Mouse (Mus musculus): ENCODE measurements around the gene Aprt. TPM values are rescaled to one million over a fixed set of nuclear protein-coding genes. Genes with fewer than 3 reads are reported as not detected.
A peak's percentile ranks its signal among the peaks of the same experiment; 100 is the strongest.

Gene Aprt
- polyA plus RNA-seq, 1 experiment from 2014 or later = 314 TPM

- DNase-seq (ENCODE audit: low spot score) (no peak), ATAC-seq (ENCODE audit: low FRiP score, low TSS enrichment) (no peak)
- Histone ChIP-seq H3K27me3 (ENCODE audit: control insufficient read depth, insufficient read depth, low read length) (no peaks in the 10 kb centered on the region), H3K4me1 (replicated peaks; ENCODE audit: control insufficient read depth, insufficient read depth) (peaks cover 6% of the 10 kb centered on the region; the same call in 1 of the 2 replicates), H3K4me3 (ENCODE audit: low read depth, low read length) (0 out of 2 replicates have a peak overlapping the region, but pooled peaks have one; percentile 72), H3K4me2 (replicated peaks; ENCODE audit: low read depth) (peak overlapping the region; percentile 95; the same call in 1 of the 2 replicates), H3K9me3 (ENCODE audit: control insufficient read depth, low read length) (no peaks in the 10 kb centered on the region), H3K9ac (ENCODE audit: low read length) (no peak overlapping the region), H3K36me3 (ENCODE audit: control insufficient read depth, insufficient read depth, low read length) (no peaks in the 10 kb centered on the region), H3K27ac (replicated peaks) (peak overlapping the region; percentile 75)
- no peak for TF ChIP-seq CTCF (IDR thresholded peaks at IDR 0.05; ENCODE audit: low read depth)
- no peak for TF ChIP-seq EP300 (optimal IDR thresholded peaks at IDR 0.05)
- WGBS = 45% methylated on average over 3 of the region's 3 CpGs
These were observed 27.7 kb downstream of the Aprt start for GRCm38 (mm10) chr8:122548891-122549439.

- WGBS = 68% methylated on average over 13 of the region's 13 CpGs
- H3K4me2 ChIP-seq (replicated peaks; ENCODE audit: low read depth) = no peak overlapping the region
- no peaks in the 10 kb centered on the region for H3K27me3 ChIP-seq (ENCODE audit: control insufficient read depth, insufficient read depth, low read length)
- peaks cover 6% of the 10 kb centered on the region; the same call in 1 of the 2 replicates for H3K4me1 ChIP-seq (replicated peaks; ENCODE audit: control insufficient read depth, insufficient read depth)
- H3K9ac ChIP-seq (ENCODE audit: low read length) = no peak overlapping the region; the same call in 1 of the 2 replicates
- H3K36me3 ChIP-seq (ENCODE audit: control insufficient read depth, insufficient read depth, low read length) = no peaks in the 10 kb centered on the region
- H3K27ac ChIP-seq (replicated peaks) = peak overlapping the region; percentile 1
- TF ChIP-seq CTCF (IDR thresholded peaks at IDR 0.05; ENCODE audit: low read depth) (no peak), EP300 (optimal IDR thresholded peaks at IDR 0.05) (no peak)
- no peak for DNase-seq (ENCODE audit: low spot score)
- ATAC-seq (ENCODE audit: low FRiP score, low TSS enrichment) = no peak
- H3K9me3 ChIP-seq (ENCODE audit: control insufficient read depth, low read length) = no peaks in the 10 kb centered on the region
- H3K4me3 ChIP-seq (ENCODE audit: low read depth, low read length) = no peak overlapping the region
These were observed 28.4 kb downstream of the Aprt start for GRCm38 (mm10) chr8:122548331-122548730.

DNA sequence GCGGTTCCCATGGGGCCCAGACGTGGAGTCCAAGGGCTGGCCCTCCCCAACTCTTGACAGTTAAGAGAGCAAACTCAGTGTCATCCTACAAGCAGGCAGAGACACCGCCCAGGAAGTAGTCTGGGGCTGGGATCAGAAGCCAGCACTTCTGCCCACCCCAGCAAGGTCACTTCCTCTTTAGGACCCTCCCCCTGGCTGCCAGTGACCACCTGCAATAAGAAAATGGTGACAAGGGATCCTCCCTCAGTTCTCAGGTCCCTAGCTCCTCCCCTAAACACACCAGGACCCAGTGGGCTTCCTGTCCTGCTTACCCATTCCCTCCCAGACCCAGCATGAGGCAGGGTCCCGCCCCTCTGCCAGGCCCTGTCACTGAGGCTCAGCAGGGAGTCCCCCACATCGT lies 28.9 kb downstream of the Aprt start:
- Histone ChIP-seq H3K36me3 (ENCODE audit: control insufficient read depth, insufficient read depth, low read length) (no peaks in the 10 kb centered on the region), H3K27ac (replicated peaks) (peak overlapping the region; percentile 1), H3K9ac (ENCODE audit: low read length) (0 out of 2 replicates have a peak overlapping the region, but pooled peaks have one; percentile 13), H3K4me2 (replicated peaks; ENCODE audit: low read depth) (no peak overlapping the region; the same call in 1 of the 2 replicates), H3K27me3 (ENCODE audit: control insufficient read depth, insufficient read depth, low read length) (no peaks in the 10 kb centered on the region), H3K4me3 (ENCODE audit: low read depth, low read length) (no peak overlapping the region), H3K9me3 (ENCODE audit: control insufficient read depth, low read length) (no peaks in the 10 kb centered on the region), H3K4me1 (replicated peaks; ENCODE audit: control insufficient read depth, insufficient read depth) (peaks cover 6% of the 10 kb centered on the region; the same call in 1 of the 2 replicates)
- 39% methylated on average over 5 of the region's 5 CpGs for WGBS
- TF ChIP-seq CTCF (IDR thresholded peaks at IDR 0.05; ENCODE audit: low read depth) (no peak), EP300 (optimal IDR thresholded peaks at IDR 0.05) (no peak)
- ATAC-seq (ENCODE audit: low FRiP score, low TSS enrichment) (no peak), DNase-seq (ENCODE audit: low spot score) (no peak)

DNA sequence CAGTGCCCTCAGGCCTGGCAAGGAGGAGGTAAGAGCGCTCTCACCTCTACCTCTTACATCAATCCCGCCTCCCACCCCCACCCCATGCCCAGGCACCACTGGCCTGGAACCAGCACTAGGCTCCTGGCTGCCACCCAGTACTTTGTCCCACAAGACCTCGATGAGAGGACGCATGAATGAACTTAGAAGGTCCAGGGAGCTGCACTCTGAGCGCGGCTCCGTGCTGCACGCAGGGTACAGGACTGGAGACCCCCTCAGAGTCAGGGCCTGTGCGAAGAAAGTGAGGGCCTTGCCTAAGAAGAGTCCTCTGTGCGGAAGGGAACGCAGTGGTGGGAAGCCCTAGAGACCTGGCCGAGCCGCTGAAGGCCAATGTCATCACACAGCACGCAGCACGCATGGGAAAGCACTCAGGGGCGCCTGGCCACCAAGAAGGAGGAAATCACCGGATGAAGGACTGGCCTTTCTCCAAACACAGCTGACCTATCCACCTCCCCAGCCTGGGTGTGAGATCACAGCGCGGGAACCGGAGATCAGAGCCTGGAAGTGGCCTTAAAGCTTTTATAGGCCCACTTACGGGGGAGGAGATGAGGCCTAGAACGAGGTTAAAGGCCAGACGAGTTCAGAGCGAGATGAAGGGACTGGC lies 29.8 kb downstream of the Aprt start:
- no peak for DNase-seq (ENCODE audit: low spot score)
- H3K4me1 ChIP-seq (replicated peaks; ENCODE audit: control insufficient read depth, insufficient read depth) = peaks cover 6% of the 10 kb centered on the region; the same call in 1 of the 2 replicates
- WGBS = 66% methylated on average over 24 of the region's 24 CpGs
- no peak overlapping the region for H3K27ac ChIP-seq (replicated peaks)
- ATAC-seq (ENCODE audit: low FRiP score, low TSS enrichment) = no peak
- no peak overlapping the region for H3K4me3 ChIP-seq (ENCODE audit: low read depth, low read length)
- H3K36me3 ChIP-seq (ENCODE audit: control insufficient read depth, insufficient read depth, low read length) = no peaks in the 10 kb centered on the region
- TF ChIP-seq CTCF (IDR thresholded peaks at IDR 0.05; ENCODE audit: low read depth) (no peak), EP300 (optimal IDR thresholded peaks at IDR 0.05) (no peak)
- H3K4me2 ChIP-seq (replicated peaks; ENCODE audit: low read depth) = peak overlapping the region; percentile 8; the same call in 1 of the 2 replicates
- H3K9me3 ChIP-seq (ENCODE audit: control insufficient read depth, low read length) = no peaks in the 10 kb centered on the region
- peak overlapping the region; percentile 41; the same call in 1 of the 2 replicates for H3K9ac ChIP-seq (ENCODE audit: low read length)
- no peaks in the 10 kb centered on the region for H3K27me3 ChIP-seq (ENCODE audit: control insufficient read depth, insufficient read depth, low read length)

DNA sequence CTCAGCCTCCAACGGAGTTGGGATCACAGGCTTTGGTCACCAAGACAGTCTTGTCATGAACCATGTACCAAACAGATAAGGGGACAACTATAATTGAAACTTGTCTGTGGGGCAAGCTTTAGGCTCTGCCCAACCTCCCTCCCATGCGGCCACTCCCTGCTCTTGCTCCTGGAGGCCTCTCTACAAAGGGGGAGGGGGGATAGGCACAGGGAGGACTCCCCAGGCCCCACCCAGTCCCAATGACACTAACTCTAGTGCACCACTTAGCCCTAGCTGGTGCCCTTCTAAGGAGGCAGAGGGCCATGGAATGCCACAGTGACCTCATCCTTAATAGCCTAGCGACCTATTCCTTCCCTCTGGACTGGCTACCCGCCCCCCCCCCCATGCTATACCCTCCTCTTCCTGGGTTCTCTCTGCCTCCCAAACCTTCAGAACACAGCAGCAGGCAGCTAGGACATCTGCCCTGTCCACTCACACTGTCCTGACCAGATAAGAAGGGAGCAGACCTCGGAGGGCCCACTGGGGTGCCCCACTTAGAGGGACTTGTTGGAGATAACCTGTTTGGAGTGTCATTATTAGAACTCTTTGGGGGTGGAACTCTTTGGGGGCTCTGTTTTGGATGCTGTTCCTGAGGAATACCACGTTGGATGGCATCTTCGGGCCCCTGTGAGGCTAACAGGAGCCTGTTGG lies 30.5 kb downstream of the Aprt start:
- Histone ChIP-seq H3K9me3 (ENCODE audit: control insufficient read depth, low read length) (no peaks in the 10 kb centered on the region), H3K36me3 (ENCODE audit: control insufficient read depth, insufficient read depth, low read length) (no peaks in the 10 kb centered on the region), H3K4me3 (ENCODE audit: low read depth, low read length) (no peak overlapping the region), H3K4me2 (replicated peaks; ENCODE audit: low read depth) (no peak overlapping the region), H3K4me1 (replicated peaks; ENCODE audit: control insufficient read depth, insufficient read depth) (peaks cover 6% of the 10 kb centered on the region; the same call in 1 of the 2 replicates), H3K9ac (ENCODE audit: low read length) (peak overlapping the region; percentile 41; the same call in 1 of the 2 replicates), H3K27ac (replicated peaks) (no peak overlapping the region), H3K27me3 (ENCODE audit: control insufficient read depth, insufficient read depth, low read length) (no peaks in the 10 kb centered on the region)
- ATAC-seq (ENCODE audit: low FRiP score, low TSS enrichment) = no peak
- DNase-seq (ENCODE audit: low spot score) = no peak
- TF ChIP-seq CTCF (IDR thresholded peaks at IDR 0.05; ENCODE audit: low read depth) = no peak
- no peak for TF ChIP-seq EP300 (optimal IDR thresholded peaks at IDR 0.05)
- WGBS = 82% methylated on average over 6 of the region's 7 CpGs

All from stomach, postnatal 0 days (tissue).